Mouse (Mus musculus): ENCODE measurements around the gene Senp6. TPM values are rescaled to one million over a fixed set of nuclear protein-coding genes. Genes with fewer than 3 reads are reported as not detected.
A peak's percentile ranks its signal among the peaks of the same experiment; 100 is the strongest.
"Not testable (repeated sequence)": the region's sequence is repeated elsewhere in the genome, so short reads cannot be mapped to it uniquely, and the experiment has no call there.

Gene Senp6
- polyA plus RNA-seq, 1 experiment, result 38.4 TPM

- Histone ChIP-seq H3K27ac (replicated peaks; ENCODE audit: low read depth, low read length) (peak overlapping the region; percentile 87), H3K4me3 (ENCODE audit: insufficient read depth, low read depth, low read length) (peak overlapping the region; percentile 82), H3K4me1 (ENCODE audit: control insufficient read depth, insufficient read depth, insufficient read length, low read length) (peaks cover 6% of the 10 kb centered on the region)
Measured at GRCm38 (mm10) chr9:80067221-80068027, 721 bp downstream of the Senp6 start.

- peak overlapping the region; percentile 87 for H3K27ac ChIP-seq (replicated peaks; ENCODE audit: low read depth, low read length)
- H3K4me3 ChIP-seq (ENCODE audit: insufficient read depth, low read depth, low read length), result peak overlapping the region; percentile 82
- H3K4me1 ChIP-seq (ENCODE audit: control insufficient read depth, insufficient read depth, insufficient read length, low read length), result peaks cover 11% of the 10 kb centered on the region
Measured at GRCm38 (mm10) chr9:80068028-80068515, 1.4 kb downstream of the Senp6 start.

- H3K4me1 ChIP-seq (ENCODE audit: control insufficient read depth, insufficient read depth, insufficient read length, low read length), result peaks cover 11% of the 10 kb centered on the region
- H3K4me3 ChIP-seq (ENCODE audit: insufficient read depth, low read depth, low read length), result peak overlapping the region; percentile 41
- H3K27ac ChIP-seq (replicated peaks; ENCODE audit: low read depth, low read length), result no peak overlapping the region
Measured at GRCm38 (mm10) chr9:80068735-80069315, 2.1 kb downstream of the Senp6 start.

- Histone ChIP-seq H3K4me1 (ENCODE audit: control insufficient read depth, insufficient read depth, insufficient read length, low read length) (peaks cover 11% of the 10 kb centered on the region), H3K27ac (replicated peaks; ENCODE audit: low read depth, low read length) (no peak overlapping the region), H3K4me3 (ENCODE audit: insufficient read depth, low read depth, low read length) (no peak overlapping the region)
Measured at GRCm38 (mm10) chr9:80070026-80070425, 3.3 kb downstream of the Senp6 start.

GRCm38 (mm10) chr9:80071616-80072015 lies 4.9 kb downstream of the Senp6 start:
- Histone ChIP-seq H3K4me1 (ENCODE audit: control insufficient read depth, insufficient read depth, insufficient read length, low read length) (peaks cover 14% of the 10 kb centered on the region), H3K27ac (replicated peaks; ENCODE audit: low read depth, low read length) (no peak overlapping the region), H3K4me3 (ENCODE audit: insufficient read depth, low read depth, low read length) (no peak overlapping the region)

GRCm38 (mm10) chr9:80074067-80074466 lies 7.4 kb downstream of the Senp6 start:
- Histone ChIP-seq H3K4me1 (ENCODE audit: control insufficient read depth, insufficient read depth, insufficient read length, low read length) (peaks cover 12% of the 10 kb centered on the region; the same call in 1 of the 2 replicates), H3K4me3 (ENCODE audit: insufficient read depth, low read depth, low read length) (no peak overlapping the region), H3K27ac (replicated peaks; ENCODE audit: low read depth, low read length) (no peak overlapping the region)

GRCm38 (mm10) chr9:80074949-80075348 lies 8.2 kb downstream of the Senp6 start:
- H3K4me1 ChIP-seq (ENCODE audit: control insufficient read depth, insufficient read depth, insufficient read length, low read length), result peaks cover 13% of the 10 kb centered on the region
- no peak overlapping the region for H3K27ac ChIP-seq (replicated peaks; ENCODE audit: low read depth, low read length)
- no peak overlapping the region for H3K4me3 ChIP-seq (ENCODE audit: insufficient read depth, low read depth, low read length)

GRCm38 (mm10) chr9:80080941-80081340 lies 14.2 kb downstream of the Senp6 start:
- no peak overlapping the region for H3K27ac ChIP-seq (replicated peaks; ENCODE audit: low read depth, low read length)
- no peak overlapping the region for H3K4me3 ChIP-seq (ENCODE audit: insufficient read depth, low read depth, low read length)
- peaks cover 21% of the 10 kb centered on the region for H3K4me1 ChIP-seq (ENCODE audit: control insufficient read depth, insufficient read depth, insufficient read length, low read length)

- no peak overlapping the region; the same call in 1 of the 2 replicates for H3K27ac ChIP-seq (replicated peaks; ENCODE audit: low read depth, low read length)
- H3K4me1 ChIP-seq (ENCODE audit: control insufficient read depth, insufficient read depth, insufficient read length, low read length), result peaks cover 17% of the 10 kb centered on the region
- H3K4me3 ChIP-seq (ENCODE audit: insufficient read depth, low read depth, low read length), result no peak overlapping the region
Measured at GRCm38 (mm10) chr9:80084429-80085092, 17.9 kb downstream of the Senp6 start.

GRCm38 (mm10) chr9:80085665-80086064 lies 19.0 kb downstream of the Senp6 start:
- Histone ChIP-seq H3K27ac (replicated peaks; ENCODE audit: low read depth, low read length) (no peak overlapping the region), H3K4me3 (ENCODE audit: insufficient read depth, low read depth, low read length) (no peak overlapping the region), H3K4me1 (ENCODE audit: control insufficient read depth, insufficient read depth, insufficient read length, low read length) (peaks cover 14% of the 10 kb centered on the region)

GRCm38 (mm10) chr9:80086272-80086966 lies 19.7 kb downstream of the Senp6 start:
- H3K4me3 ChIP-seq (ENCODE audit: insufficient read depth, low read depth, low read length); H3K27ac ChIP-seq (replicated peaks; ENCODE audit: low read depth, low read length): not testable (repeated sequence)
- H3K4me1 ChIP-seq (ENCODE audit: control insufficient read depth, insufficient read depth, insufficient read length, low read length), result peaks cover 14% of the 10 kb centered on the region

- H3K27ac ChIP-seq (replicated peaks; ENCODE audit: low read depth, low read length), result no peak overlapping the region
- H3K4me3 ChIP-seq (ENCODE audit: insufficient read depth, low read depth, low read length), result no peak overlapping the region
- peaks cover 4% of the 10 kb centered on the region for H3K4me1 ChIP-seq (ENCODE audit: control insufficient read depth, insufficient read depth, insufficient read length, low read length)
Measured at GRCm38 (mm10) chr9:80089409-80089808, 22.7 kb downstream of the Senp6 start.

GRCm38 (mm10) chr9:80096325-80096724 lies 29.6 kb downstream of the Senp6 start:
- no peaks in the 10 kb centered on the region for H3K4me1 ChIP-seq (ENCODE audit: control insufficient read depth, insufficient read depth, insufficient read length, low read length)
- no peak overlapping the region for H3K4me3 ChIP-seq (ENCODE audit: insufficient read depth, low read depth, low read length)
- no peak overlapping the region for H3K27ac ChIP-seq (replicated peaks; ENCODE audit: low read depth, low read length)

- no peak overlapping the region for H3K4me3 ChIP-seq (ENCODE audit: insufficient read depth, low read depth, low read length)
- H3K27ac ChIP-seq (replicated peaks; ENCODE audit: low read depth, low read length), result no peak overlapping the region
- no peaks in the 10 kb centered on the region for H3K4me1 ChIP-seq (ENCODE audit: control insufficient read depth, insufficient read depth, insufficient read length, low read length)
Measured at GRCm38 (mm10) chr9:80145992-80146587, 79.4 kb downstream of the Senp6 start.

Data from brown adipose tissue, adult 24 weeks (tissue).